Mouse (Mus musculus) stomach, embryonic 14.5 days (tissue): ENCODE results near the gene Chn2. TPM values are rescaled to one million over a fixed set of nuclear protein-coding genes. Genes with fewer than 3 reads are reported as not detected.

Experiments
- ATAC-seq: fragments of 200-750 bp; cut with Nextera tagmentation; 2 replicates; pipeline ENCODE4 v1.8.0; 2017; ENCODE audit warnings: low read depth, moderate TSS enrichment; ENCODE audit not compliant: insufficient number of reproducible peaks, insufficient read depth, low FRiP score
- H3K27ac ChIP-seq: fragments of 300-500 bp; sonication (generic); 2 replicates; pipeline ENCODE4 v1.5.1; 2014; ENCODE audit warnings: mild to moderate bottlenecking, low read length, moderate library complexity, mixed read lengths
- H3K27me3 ChIP-seq: fragments of 300-500 bp; sonication (generic); 2 replicates; pipeline ENCODE4 v1.6.1; 2014; ENCODE audit warnings: low read length, control low read depth, mixed read lengths; ENCODE audit not compliant: control insufficient read depth, insufficient read depth
- H3K36me3 ChIP-seq: fragments of 300-500 bp; sonication (generic); 2 replicates; pipeline ENCODE4 v1.6.1; 2014; ENCODE audit warnings: mild to moderate bottlenecking, control low read depth, low read length, moderate library complexity, mixed read lengths; ENCODE audit not compliant: control insufficient read depth, insufficient read depth
- H3K4me1 ChIP-seq: fragments of 300-500 bp; sonication (generic); 2 replicates; pipeline ENCODE4 v1.6.1; 2014; ENCODE audit warnings: low read length, control low read depth, mixed read lengths; ENCODE audit not compliant: control insufficient read depth, insufficient read depth
- H3K4me2 ChIP-seq: fragments of 300-500 bp; sonication (generic); replicated peaks from 2 replicates; pipeline ENCODE4 v1.6.1; 2014; ENCODE audit warnings: low read depth, low read length, control low read depth
- H3K4me3 ChIP-seq: fragments of 300-500 bp; sonication (generic); 2 replicates; pipeline ENCODE4 v1.5.1; 2014; ENCODE audit warnings: low read depth, low read length, control low read depth
- H3K9ac ChIP-seq: fragments of 300-500 bp; sonication (generic); replicated peaks from 2 replicates; pipeline ENCODE4 v1.6.1; 2014; ENCODE audit warnings: low read depth, mild to moderate bottlenecking, control low read depth, low read length, moderate library complexity, mixed read lengths
- H3K9me3 ChIP-seq: fragments of 300-500 bp; sonication (generic); 2 replicates; pipeline ENCODE4 v1.6.1; 2016; ENCODE audit warnings: low read depth, low read length, control low read depth; ENCODE audit not compliant: control insufficient read depth
- WGBS: fragments of 180-500 bp; shearing (Covaris S2); extraction: QIAGEN DNeasy Blood & Tissue Kit; methylation state at CpG from one replicate; pipeline ENCODE4 v1.1.7; 2014; 5-methylcytosine and 5-hydroxymethylcytosine counted together
- polyA plus RNA-seq: library from polyadenylated mRNA; unstranded; fragments of >200 nt; fragmentation: Nextera tagmentation; extraction: Ambion mirVana; gene quantifications from 2 replicates; pipeline ENCODE4 v1.2.1, GENCODE M21; 2014

The Chn2 gene
- polyA plus RNA-seq, 1 experiment from 2014 or later = 19.1 TPM

- no peaks in the 10 kb centered on the region for H3K27me3 ChIP-seq
- no peak overlapping the region for H3K9ac ChIP-seq
- H3K27ac ChIP-seq = no peak overlapping the region
- WGBS = 73% methylated on average over 2 of the region's 2 CpGs
- no peaks in the 10 kb centered on the region for H3K9me3 ChIP-seq
- H3K4me3 ChIP-seq = no peak overlapping the region
- H3K4me2 ChIP-seq = no peak overlapping the region
- no peak for ATAC-seq
- no peaks in the 10 kb centered on the region for H3K36me3 ChIP-seq
- peaks cover 11% of the 10 kb centered on the region for H3K4me1 ChIP-seq
These were observed 239.3 kb downstream of the Chn2 start for GRCm38 (mm10) chr6:54278613-54279012.

GRCm38 (mm10) chr6:54279391-54279790 is 240.0 kb downstream of the Chn2 start:
- no peak overlapping the region; the same call in 1 of the 2 replicates for H3K27ac ChIP-seq
- H3K4me2 ChIP-seq = no peak overlapping the region
- 34% methylated on average over 11 of the region's 11 CpGs for WGBS
- H3K4me1 ChIP-seq = peaks cover 11% of the 10 kb centered on the region
- H3K36me3 ChIP-seq = no peaks in the 10 kb centered on the region
- no peaks in the 10 kb centered on the region for H3K27me3 ChIP-seq
- no peaks in the 10 kb centered on the region for H3K9me3 ChIP-seq
- ATAC-seq = no peak
- H3K4me3 ChIP-seq = no peak overlapping the region
- no peak overlapping the region for H3K9ac ChIP-seq

DNA sequence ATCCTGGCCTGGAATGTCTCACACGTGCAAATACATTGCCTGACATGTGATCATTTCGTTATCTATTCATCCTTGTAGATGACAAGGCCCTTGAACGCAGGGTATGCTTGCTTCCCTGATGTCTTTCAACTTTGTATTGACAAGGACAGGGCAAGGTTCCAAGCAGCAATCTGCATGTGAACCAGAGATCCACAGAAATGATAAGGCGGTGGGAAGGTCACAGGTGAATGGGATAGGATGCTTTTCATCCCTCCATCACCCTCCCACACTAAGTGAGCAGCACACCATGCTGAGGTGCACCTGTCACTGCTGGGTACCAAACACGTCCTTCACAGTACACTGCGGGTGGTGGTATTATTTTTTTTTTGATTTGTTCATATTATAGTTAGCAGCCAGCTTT is 240.9 kb downstream of the Chn2 start:
- Histone ChIP-seq H3K36me3 (no peaks in the 10 kb centered on the region), H3K4me3 (no peak overlapping the region), H3K9me3 (no peaks in the 10 kb centered on the region), H3K27me3 (no peaks in the 10 kb centered on the region), H3K27ac (no peak overlapping the region), H3K4me2 (no peak overlapping the region), H3K9ac (no peak overlapping the region), H3K4me1 (peaks cover 11% of the 10 kb centered on the region)
- no peak for ATAC-seq
- 74% methylated on average over 6 of the region's 6 CpGs for WGBS

DNA sequence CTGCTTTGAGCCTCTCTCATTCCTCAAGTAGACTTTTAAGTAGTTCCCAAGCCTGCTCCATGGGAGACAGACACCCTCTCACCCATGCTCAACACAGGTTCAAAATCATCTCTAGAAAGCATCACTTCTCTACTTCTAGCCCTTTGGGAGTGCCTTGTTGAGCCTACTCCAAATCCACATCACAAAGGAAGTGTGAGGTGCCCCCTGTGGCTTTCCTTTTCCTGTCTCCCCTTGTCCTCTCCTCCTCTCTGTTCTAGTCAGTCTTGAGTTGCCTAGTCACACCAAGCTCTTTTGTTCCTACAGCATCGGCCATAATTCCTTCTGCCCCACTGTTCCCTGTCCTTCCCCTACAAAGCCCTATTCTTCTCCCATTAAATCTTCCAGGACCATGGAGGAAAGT is 243.9 kb downstream of the Chn2 start:
- Histone ChIP-seq H3K4me3 (no peak overlapping the region), H3K4me1 (peaks cover 5% of the 10 kb centered on the region; the same call in 1 of the 2 replicates), H3K9ac (no peak overlapping the region), H3K27ac (no peak overlapping the region), H3K36me3 (no peaks in the 10 kb centered on the region), H3K9me3 (no peaks in the 10 kb centered on the region), H3K4me2 (no peak overlapping the region), H3K27me3 (no peaks in the 10 kb centered on the region)
- ATAC-seq = no peak
- 68% methylated on average over 1 of the region's 1 CpGs for WGBS

GRCm38 (mm10) chr6:54284167-54284711 is 244.9 kb downstream of the Chn2 start:
- no peak for ATAC-seq
- H3K9me3 ChIP-seq = no peaks in the 10 kb centered on the region
- H3K4me2 ChIP-seq = no peak overlapping the region
- peaks cover 5% of the 10 kb centered on the region; the same call in 1 of the 2 replicates for H3K4me1 ChIP-seq
- H3K36me3 ChIP-seq = no peaks in the 10 kb centered on the region
- no peak overlapping the region for H3K9ac ChIP-seq
- no peak overlapping the region for H3K27ac ChIP-seq
- no peak overlapping the region for H3K4me3 ChIP-seq
- H3K27me3 ChIP-seq = no peaks in the 10 kb centered on the region
- WGBS = 87% methylated on average over 12 of the region's 12 CpGs

DNA sequence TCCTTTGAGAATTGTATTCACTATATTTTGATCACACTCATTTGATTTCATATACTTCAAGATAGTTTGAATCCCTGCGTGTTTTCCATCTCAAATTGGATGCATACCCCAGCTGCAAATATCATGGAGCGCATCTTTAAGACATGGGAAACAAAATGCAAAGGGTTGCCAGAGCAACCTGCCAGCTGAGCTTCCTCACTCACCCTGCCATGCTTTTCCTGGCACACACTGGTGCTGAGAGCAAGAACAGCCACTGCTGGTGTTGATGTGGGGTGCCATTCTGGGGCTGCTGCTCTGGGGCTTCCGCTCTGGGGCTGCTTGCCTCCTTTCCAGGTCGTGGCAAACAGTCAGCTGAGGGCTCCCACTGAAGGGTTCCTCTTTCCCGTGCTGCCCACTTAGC is 247.5 kb downstream of the Chn2 start:
- Histone ChIP-seq H3K4me1 (no peaks in the 10 kb centered on the region), H3K27me3 (no peaks in the 10 kb centered on the region), H3K36me3 (no peaks in the 10 kb centered on the region), H3K9me3 (no peaks in the 10 kb centered on the region), H3K4me3 (no peak overlapping the region), H3K9ac (no peak overlapping the region), H3K4me2 (no peak overlapping the region), H3K27ac (no peak overlapping the region)
- ATAC-seq = no peak
- 84% methylated on average over 5 of the region's 5 CpGs for WGBS

- Histone ChIP-seq H3K9me3 (no peaks in the 10 kb centered on the region), H3K9ac (no peak overlapping the region), H3K4me2 (no peak overlapping the region), H3K4me1 (no peaks in the 10 kb centered on the region), H3K4me3 (no peak overlapping the region), H3K27me3 (no peaks in the 10 kb centered on the region), H3K27ac (no peak overlapping the region), H3K36me3 (no peaks in the 10 kb centered on the region)
- no peak for ATAC-seq
- WGBS = 55% methylated on average over 10 of the region's 10 CpGs
These were observed 250.6 kb downstream of the Chn2 start for GRCm38 (mm10) chr6:54289774-54290500.

- Histone ChIP-seq H3K27ac (no peak overlapping the region), H3K4me2 (no peak overlapping the region), H3K4me1 (no peaks in the 10 kb centered on the region), H3K27me3 (no peaks in the 10 kb centered on the region), H3K9me3 (no peaks in the 10 kb centered on the region), H3K9ac (no peak overlapping the region), H3K4me3 (no peak overlapping the region), H3K36me3 (no peaks in the 10 kb centered on the region)
- 77% methylated on average over 2 of the region's 2 CpGs for WGBS
- no peak for ATAC-seq
These were observed 257.9 kb downstream of the Chn2 start for GRCm38 (mm10) chr6:54297231-54297630.

- no peaks in the 10 kb centered on the region for H3K4me1 ChIP-seq
- H3K9ac ChIP-seq = no peak overlapping the region
- H3K4me2 ChIP-seq = no peak overlapping the region
- no peak for ATAC-seq
- H3K27me3 ChIP-seq = no peaks in the 10 kb centered on the region
- H3K9me3 ChIP-seq = no peaks in the 10 kb centered on the region
- H3K4me3 ChIP-seq = no peak overlapping the region
- no peak overlapping the region for H3K27ac ChIP-seq
- 63% methylated on average over 2 of the region's 2 CpGs for WGBS
- H3K36me3 ChIP-seq = no peaks in the 10 kb centered on the region
These were observed 260.1 kb downstream of the Chn2 start for GRCm38 (mm10) chr6:54299417-54299816.
